Mouse (Mus musculus) bone marrow macrophage, adult 2 months (primary cell): ENCODE measurements at regions not wholly inside any gene's neighbourhood (a gene's known extent, or its start where the extent isn't known, plus 50 kb on each side); places are given as distances from the start of the nearest gene placed in this dataset.

Experiments
- CTCF ChIP-seq: IDR thresholded peaks from 2 replicates; pipeline ENCODE4 v1.5.1; 2012; ENCODE audit warnings: low read depth, mild to moderate bottlenecking, low read length, moderate library complexity
- POLR2A ChIP-seq: IDR thresholded peaks from 2 replicates; pipeline ENCODE4 v1.6.1; 2012; ENCODE audit warnings: mild to moderate bottlenecking, low read depth, low read length, borderline replicate concordance

- TF ChIP-seq CTCF = no peak
- TF ChIP-seq POLR2A = no peak
These were observed 88.4 kb downstream of the Cmpk2 start for GRCm38 (mm10) chr12:26557411-26557810.
